Mouse (Mus musculus) gastrocnemius, postnatal 36 days (tissue): ENCODE data around the gene Rpl27. TPM values are rescaled to one million over a fixed set of nuclear protein-coding genes. Genes with fewer than 3 reads are reported as not detected.
"Not testable (repeated sequence)": the region's sequence is repeated elsewhere in the genome, so short reads cannot be mapped to it uniquely, and the experiment has no call there.

Experiments
- DNase-seq, 2 experiments: peaks; one replicate each; pipeline ENCODE4 v3.0.0; 2022
- intact Hi-C: fragments of 180-260 bp; cut with DNase I; formaldehyde crosslinking; loops from one replicate; pipeline ENCODE4 v1.15.1; 2025
- total RNA-seq, 2 experiments: library from RNA; stranded (reverse); gene quantifications; 2 replicates each; pipeline ENCODE4 v1.2.3; 2021

Rpl27 gene
- total RNA-seq, 2 experiments from 2014 or later: 35.1 to 42.1 TPM

DNA sequence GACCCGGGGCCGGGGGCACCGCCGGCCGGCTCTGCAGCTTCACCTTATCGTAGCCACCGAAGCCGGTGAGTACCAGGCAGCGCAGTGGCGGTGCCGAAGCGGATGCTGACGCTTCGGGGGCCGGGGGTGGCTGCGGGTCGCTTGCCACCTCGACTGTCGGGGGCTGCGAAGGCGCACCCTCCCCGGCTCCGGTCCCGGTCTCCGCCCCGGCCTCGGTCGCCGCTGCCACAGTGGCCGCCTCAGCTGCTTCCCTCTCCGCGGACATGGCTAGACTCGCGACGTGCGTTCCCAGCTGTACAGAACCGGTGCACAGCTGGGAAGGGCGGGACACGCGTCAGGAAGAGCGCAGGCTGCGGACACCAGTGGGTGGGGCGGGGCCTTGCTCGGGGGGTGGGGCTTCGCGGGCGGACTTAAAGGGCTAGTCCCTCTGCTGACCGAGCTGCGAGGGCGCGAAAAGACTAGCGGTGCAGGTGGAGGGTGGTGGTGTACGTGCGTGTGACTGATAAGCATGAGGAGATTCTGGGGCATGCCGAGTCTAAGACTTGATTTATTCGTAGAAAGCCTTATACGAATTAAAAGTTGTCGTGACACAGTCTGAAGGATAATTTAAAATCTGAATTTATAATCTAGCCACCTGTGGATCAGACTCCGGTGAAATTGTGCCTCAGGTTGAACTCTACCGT lies 23.9 kb downstream of the Rpl27 start, which contains the start of gene Vat1:
Vat1 (minus strand) TSS at position 362 of the 683 bp plus-strand sequence.
- intact Hi-C loops: no loop called here
- DNase-seq: peak; percentile 65 to 66

DNA sequence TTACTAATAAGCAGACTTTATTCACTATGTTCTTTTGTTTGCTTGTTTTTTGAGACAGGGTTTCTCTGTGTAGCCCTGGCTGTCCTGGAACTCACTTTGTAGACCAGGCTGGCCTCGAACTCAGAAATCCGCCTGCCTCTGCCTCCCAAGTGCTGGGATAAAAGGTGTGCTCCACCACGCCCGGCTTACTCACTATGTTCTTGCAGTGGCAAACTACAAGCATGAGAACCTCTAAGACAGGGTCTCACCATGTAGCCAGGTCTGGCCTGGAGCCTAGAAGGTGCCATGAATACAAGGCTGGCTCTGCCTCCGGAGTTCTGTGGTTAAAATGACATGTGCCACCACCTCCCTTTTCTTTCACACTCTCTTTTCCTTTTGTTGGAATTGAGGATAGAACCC lies 24.5 kb downstream of the Rpl27 start:
- DNase-seq, intact Hi-C loops: not testable (repeated sequence)

DNA sequence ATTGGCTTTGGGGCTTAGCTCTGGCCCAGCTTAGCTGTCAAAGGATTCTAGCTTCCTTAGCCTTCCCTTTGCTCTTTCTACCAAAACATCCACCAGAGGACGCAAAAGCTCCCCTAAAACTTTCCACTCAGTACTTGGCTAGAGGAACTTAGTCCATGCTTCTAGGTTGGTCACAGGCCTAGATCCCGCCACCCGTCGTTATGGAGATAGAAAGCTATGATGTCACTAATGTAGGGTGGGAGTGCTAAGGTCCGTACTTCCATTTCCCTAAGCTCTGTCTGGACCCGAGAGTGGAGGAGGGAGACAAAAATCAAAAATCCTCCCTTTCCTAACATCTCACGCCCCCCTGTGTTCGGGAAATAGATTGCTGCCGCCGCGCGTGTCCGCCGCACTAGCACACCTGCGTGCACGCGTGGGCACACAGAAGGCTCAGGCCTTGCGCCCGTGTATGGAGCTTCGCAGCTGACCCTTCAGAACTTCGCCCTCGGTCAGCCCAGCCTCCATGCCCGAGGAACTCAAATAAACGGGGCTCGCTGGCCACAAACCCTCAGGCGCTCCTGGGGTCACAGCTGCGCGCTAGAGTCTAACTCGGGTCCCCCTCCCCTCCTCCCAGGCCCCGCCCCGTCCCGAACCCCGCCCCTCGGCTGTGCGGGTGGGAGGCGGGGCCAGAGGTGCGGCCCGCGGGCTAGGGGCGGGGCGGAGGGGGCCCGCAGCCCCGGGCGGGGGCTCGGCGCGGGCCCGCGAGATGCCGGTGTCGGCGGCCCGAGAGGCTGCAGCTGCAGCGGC lies 25.6 kb downstream of the Rpl27 start:
- intact Hi-C loops: no loop called here
- peak; percentile 54 to 56 for DNase-seq

DNA sequence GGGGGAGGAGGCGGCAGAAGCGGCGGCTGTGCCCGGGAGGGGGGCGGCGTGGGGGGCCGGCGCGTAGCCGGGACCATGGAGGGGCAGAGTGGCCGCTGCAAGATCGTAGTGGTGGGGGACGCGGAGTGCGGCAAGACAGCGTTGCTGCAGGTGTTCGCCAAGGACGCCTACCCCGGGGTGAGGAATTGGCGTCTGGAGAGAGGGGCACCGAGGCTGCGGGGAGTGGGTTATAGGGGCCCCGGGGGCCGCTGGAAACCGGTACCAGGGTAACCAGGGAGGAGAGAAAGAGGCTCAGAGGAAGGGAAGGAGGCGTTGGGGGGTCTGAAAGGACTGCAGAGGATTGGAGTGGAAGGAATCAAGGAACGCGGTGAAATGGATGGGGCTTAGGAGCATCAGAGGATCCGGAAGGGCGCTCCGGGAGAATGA lies 26.2 kb downstream of the Rpl27 start:
- intact Hi-C loops: no loop called here

DNA sequence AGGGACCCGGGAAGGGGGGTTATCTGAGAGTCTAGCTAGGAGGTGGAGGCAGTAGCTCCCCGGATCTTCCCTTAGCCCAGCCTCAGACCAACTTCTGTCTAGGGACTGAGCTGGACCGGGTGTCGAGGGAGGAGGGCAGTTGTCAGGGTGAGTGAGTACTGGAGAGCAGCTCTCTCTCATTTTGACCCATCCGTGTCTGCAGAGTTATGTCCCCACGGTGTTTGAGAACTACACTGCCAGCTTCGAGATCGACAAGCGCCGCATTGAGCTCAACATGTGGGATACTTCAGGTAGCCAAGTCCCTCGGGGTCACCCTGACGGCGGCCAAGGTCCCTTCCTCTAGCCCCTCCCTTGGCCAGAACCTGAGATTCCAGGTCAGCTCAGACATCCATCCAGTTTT lies 26.6 kb downstream of the Rpl27 start:
- intact Hi-C loops: no loop called here

More for the DNA sequence above, 26.2 kb downstream of the Rpl27 start:
- DNase-seq: peak in 1 of 2 experiments; percentile 13

DNA sequence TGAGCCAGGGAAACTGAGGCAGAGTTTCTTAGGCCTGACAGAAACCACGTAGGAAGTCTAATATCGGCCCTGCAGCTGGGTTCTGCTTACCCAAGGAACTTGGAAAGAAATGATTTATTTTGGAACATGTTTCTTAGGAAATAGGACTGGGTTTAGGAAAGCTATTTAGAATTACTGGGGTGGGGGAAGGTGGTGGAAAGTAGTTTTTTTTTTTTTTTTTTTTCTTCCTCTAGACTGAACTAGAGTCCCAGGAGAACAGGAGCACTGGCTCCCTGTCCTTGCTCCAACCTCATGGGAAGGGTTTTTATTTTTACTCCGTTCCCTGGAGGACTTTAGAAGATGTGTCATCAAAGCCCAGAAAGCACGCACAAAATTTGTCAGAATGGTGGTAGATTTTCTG lies 27.1 kb downstream of the Rpl27 start:
- intact Hi-C loops: no loop called here
- DNase-seq: no peak

More for the DNA sequence above, 26.6 kb downstream of the Rpl27 start:
- no peak for DNase-seq

DNA sequence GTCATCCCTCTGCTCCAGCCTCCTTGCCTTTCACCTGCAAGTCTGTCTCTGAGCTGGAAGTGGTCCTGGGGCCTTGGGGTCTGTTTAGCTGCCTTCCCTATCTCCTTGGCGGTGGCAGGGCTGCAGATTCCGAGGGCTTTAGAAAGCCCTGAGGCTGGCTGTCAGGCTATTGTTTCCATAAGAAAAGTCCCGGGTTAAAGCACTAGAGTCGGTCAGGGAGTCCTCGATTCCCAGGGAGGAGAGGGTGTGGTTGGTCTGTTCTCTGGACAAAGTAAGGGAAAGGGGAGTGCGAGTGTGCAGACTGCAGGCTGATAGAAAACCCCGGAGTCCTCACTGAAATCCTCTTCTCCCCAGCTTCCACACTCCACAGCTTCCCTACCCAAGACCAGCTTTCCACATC lies 28.1 kb downstream of the Rpl27 start:
- no peak for DNase-seq
- intact Hi-C loops: loop anchor here (5.0 kb wide), 1 partner anchor 77 kb away; no protein-coding TSS in a partner anchor

DNA sequence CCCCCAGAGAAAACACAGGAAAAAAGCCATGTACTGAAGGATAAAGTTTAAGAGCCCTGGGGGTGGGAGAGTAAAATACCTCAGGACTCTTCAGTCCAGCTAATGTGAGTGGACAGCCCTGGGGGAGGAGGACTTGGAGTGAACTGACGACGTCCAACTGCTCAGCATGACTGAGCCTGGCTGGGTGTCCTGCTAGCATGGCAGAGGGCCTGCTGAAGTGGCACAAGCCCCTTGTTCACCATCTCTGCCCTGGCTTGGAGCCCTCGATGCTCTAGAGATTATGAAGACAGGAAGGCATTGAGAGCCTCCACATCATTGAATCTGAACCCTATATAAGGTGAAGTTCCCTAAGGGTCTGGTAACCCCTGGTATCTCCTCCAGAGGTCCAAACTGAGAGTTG lies 29.8 kb downstream of the Rpl27 start:
- intact Hi-C loops: loop anchor here (5.0 kb wide), 1 partner anchor 75 kb away; no protein-coding TSS in a partner anchor
- DNase-seq: no peak

DNA sequence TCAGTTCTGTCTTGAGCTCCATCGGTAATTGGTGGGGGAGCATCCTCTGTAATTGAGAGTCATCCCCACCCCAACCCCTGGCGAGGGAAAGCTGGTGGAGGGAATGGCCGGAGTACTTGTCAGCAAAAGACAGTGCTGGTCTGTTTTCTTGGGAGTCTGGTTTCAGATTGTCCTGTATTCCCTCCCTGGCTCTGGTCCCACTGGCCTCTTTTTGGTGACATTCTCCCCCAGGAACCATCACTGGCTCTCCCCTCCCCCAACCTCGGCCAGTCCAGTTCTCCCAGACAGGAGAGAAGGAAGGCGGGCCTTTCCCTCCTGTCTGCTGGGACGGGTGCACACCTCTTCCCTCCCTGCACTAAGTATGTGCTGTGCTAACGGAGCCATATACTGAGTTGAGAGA lies 30.2 kb downstream of the Rpl27 start:
- intact Hi-C loops: loop anchor here (5.0 kb wide), 1 partner anchor 75 kb away; no protein-coding TSS in a partner anchor
- no peak for DNase-seq

DNA sequence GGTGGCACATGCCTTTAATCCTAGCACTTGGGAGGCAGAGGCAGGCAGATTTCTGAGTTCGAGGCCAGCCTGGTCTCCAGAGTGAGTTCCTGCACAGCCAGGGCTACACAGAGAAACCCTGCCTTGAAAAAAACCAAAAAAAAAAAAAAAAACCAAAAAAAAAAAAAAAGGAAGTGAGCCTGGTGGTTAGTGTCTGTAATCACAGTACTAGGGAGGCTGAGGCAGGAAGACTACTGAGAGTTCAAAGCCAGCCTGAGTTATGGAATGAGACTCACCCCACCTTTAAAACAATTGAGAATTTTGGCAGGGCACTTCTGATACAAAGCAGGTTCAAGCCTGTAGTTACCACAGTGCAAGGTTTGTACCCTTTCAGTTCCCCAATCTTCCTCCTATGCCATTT lies 31.6 kb downstream of the Rpl27 start:
- intact Hi-C loops: loop anchor here (5.0 kb wide), 1 partner anchor 74 kb away; no protein-coding TSS in a partner anchor
- DNase-seq: not testable (repeated sequence)

DNA sequence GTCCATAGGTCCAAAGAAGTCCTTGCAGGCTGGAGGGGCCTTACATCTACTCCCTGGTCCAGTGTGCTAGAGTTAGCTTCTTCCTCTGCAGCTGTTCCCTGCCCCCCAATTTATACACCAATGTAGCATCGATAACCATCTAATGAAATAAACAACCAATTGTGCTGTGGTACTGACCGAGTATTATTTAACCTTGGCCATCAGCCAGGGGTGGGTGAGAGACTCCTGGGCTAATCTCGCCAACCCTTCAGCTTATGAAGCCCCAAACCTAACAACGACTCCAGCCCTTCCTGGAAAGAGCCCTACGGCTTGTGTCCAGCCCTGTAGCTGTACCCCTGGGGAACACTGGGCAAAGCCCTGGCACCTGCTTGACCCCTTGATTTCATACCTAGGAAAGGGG lies 32.2 kb downstream of the Rpl27 start:
- no peak for DNase-seq

DNA sequence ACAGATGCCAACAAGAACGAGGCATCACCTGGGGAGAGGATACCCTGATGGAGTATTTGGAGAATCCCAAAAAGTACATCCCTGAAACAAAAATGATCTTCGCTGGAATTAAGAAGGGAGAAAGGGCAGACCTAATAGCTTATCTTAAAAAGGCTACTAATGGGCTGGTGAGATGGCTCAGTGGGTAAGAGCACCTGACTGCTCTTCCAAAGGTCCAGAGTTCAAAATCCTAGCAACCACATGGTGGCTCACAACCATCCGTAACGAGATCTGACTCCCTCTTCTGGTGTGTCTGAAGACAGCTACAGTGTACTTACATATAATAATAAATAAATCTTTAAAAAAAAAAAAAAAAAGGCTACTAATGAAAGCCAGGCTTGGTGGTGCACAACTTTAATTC lies 34.3 kb downstream of the Rpl27 start:
- DNase-seq, intact Hi-C loops: not testable (repeated sequence)

More for the DNA sequence above, 32.2 kb downstream of the Rpl27 start:
- intact Hi-C loops: loop anchor here (5.0 kb wide), 1 partner anchor 73 kb away; no protein-coding TSS in a partner anchor

DNA sequence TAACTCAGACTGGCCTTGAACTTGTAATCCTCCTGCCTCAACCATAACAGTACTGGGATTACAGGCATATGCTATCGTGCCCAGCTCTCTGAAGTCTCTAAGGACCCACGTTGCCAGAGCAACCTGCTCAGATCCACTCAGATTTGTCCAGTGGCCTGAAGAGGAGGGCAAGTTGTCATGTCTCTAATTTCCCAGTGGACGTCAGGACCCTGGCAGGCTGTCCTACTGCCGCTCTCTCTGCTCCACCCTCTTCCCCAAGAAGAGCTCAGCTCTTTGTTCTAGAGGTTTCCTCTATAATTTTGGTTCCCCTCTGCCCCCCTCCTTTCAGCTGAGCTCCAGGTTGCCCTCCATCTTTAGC lies 35.1 kb downstream of the Rpl27 start:
- intact Hi-C loops: no loop called here

DNA sequence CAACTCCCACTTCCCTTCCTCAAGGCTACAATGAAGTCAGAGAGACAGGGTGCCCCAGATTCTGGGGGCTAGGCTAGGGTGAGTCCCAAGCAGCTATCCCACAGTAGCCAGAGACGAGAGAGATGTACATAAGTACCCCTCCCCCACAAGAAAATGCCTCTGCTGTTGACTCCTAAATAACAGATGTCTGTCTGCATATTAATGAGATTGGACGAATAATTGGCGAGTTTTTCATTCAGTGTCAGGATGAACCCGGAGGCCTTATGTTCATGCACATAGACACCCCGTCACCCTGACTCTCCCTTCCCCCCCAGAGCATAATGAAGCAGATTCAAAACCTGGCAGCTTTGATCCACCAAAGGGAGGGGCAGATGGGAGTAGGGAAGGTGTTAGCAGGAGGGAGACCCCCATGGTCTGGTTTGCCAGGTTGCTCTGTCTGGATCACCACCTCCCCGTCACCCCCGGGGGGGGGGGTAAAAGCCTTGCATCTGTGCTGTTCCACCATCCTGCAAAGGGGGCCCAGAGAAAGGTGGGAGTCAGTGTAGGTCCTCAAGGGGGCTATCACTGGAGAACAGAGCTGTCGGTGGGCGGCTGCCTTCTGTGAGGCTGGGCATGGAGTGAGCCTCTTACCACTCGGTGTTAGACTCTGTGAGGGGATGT lies 35.6 kb downstream of the Rpl27 start:
- DNase-seq: no peak
- intact Hi-C loops: no loop called here

More for the DNA sequence above, 35.1 kb downstream of the Rpl27 start:
- no peak for DNase-seq

DNA sequence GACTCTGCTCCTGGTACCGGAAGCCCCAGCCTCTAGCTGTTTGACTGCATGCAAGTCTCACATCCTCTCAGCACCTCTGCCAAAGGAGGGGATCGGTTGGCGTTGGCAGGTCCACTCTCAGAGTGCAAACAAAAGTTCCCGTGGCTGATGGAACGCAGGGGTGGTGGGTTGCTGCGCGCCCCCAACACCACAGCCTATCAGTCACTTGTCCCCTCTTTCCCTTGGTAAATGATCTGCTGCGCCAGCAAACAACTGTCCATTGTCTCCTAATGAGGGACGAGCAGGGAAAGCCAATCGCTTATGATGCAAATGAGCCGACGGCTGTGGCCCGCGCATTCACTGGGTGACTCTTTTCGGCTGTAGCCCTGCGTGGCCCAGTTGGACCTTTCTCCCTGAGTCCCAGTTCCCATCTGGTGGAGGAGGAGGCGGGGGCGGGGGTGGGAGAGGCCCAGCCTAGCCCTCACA lies 37.1 kb downstream of the Rpl27 start:
- intact Hi-C loops: no loop called here
- DNase-seq: no peak

DNA sequence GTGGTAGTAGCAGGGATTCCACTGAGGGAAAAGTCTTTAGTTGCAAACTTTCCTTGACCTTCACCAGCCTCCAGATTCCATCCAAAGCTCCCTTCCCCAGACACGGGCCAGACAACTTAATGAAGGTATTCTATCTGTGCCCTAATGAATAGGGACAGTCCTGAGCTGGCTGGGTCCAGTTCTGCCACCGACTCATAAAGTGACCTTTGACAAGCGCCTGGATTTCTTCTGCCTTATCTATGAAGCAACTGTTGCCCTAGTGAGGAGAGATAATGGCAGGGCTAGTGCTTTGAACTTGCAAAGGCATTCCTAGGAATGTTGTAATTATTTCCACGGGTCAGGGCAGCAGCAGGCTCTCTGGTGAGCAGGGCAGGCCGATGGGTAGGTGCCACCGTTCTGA lies 38.8 kb downstream of the Rpl27 start:
- intact Hi-C loops: no loop called here
- no peak for DNase-seq

DNA sequence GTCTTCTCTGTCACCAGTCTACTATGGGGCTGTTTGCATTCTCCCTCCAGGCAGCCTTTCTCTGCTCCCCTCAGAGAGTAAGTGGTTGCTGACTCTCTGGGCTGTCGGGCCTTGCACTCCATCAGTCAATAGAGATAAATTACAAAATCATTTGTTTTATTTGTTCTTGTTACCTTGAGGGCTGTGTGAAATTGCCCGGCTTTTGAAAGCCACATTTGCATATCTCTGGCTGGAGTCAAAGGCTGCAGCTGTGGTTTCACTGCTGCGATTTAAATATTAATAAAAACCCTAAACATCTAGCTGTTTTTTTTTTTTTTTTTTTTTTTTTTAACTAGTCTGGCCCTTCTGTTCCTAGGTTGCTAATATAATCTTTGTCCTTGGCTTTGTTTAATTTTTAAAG lies 41.7 kb downstream of the Rpl27 start:
- intact Hi-C loops: no loop called here
- DNase-seq: no peak

DNA sequence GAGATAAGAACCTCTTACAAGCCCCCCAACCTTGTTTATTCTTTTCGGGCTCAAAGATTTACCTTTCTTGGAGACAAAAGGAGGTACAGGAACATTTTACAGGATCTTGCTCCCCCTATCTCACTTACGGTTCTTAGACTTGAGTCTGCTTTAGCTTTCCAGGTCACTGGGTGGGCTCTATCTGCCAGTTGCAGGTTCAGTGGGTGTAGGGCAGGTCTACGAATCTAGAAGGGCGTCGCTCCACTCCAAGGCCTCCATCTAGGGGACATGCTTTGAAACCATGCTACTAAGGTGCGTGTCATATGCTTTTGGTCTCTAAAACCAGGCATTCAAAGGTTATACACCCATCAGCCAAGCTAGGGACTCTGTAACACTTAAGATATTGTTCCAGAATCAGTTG lies 42.1 kb downstream of the Rpl27 start:
- intact Hi-C loops: no loop called here
- DNase-seq: no peak

DNA sequence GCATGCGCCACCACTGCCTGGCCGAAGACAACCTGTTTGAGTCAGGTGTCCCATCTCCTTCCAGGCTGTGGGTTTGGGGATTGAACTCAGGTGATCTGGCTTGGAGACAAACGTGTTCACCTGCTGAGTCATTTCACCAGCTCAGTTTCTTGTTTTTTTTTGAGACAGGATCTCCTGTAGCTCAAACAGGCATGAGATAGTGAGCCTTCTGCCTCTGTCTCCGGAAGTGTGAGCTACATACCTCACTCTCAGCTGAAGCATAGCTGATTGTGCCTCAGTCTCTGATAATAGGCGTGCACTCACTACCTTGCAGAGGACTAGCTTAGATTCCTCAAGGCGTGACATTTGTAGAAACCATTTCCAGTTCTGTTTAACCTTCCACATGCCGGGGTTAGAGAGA lies 42.7 kb downstream of the Rpl27 start:
- intact Hi-C loops: no loop called here
- no peak for DNase-seq

DNA sequence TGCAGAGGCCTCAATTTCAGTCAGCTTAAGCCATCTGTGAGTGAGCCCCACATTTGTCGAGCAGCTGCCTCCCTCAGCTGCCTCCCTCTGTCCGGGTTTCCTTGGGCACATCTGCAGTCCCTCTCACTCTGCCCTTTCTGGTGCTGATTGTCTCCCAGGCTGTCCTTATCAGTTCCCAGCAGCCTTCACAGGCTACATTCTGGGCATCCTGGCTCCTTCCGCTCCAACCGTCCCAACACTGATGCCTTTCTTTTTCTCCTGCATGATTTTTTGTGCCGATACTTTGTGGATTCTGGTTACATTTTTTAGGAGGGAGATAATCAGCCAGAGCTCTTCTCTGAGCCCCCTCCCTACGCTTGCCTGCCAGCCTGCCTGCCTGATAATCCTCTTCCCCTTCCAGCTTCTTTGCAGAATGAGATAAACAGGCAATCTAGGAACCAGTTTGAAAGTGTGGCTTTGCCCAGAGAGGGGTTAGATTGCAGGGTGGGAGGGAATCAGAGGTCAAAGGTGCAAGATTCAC lies 43.5 kb downstream of the Rpl27 start:
- no peak for DNase-seq
- intact Hi-C loops: no loop called here

DNA sequence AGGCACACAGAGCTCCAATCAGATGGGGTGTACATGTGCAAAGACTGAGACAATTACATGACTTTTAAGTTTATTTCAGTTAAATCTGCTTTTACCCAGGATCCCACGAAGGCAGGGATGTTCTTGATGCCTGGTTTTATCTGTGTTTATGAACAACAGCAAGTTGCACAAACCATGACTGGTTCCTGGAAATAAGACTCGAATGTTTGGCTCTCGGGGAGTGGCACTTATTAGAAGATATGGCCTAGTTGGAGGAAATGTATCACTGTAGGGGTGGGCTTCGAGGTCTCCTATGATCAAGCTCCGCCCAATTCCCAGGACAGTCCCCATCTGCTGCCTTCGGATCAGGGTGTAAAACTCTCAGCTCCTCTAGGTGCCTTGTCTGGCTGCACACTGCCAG lies 44.0 kb downstream of the Rpl27 start:
- no peak for DNase-seq
- intact Hi-C loops: no loop called here
